Mouse (Mus musculus): Measurements from ENCODE around the gene Brd1. TPM values are rescaled to one million over a fixed set of nuclear protein-coding genes. Genes with fewer than 3 reads are reported as not detected.

Brd1 gene
- polyA plus RNA-seq, 2 experiments: 5.5 to 6.1 TPM

- no peak overlapping the region for H3K9ac ChIP-seq (replicated peaks)
- H3K4me1 ChIP-seq (replicated peaks; ENCODE audit: control insufficient read depth in 2 of 2, insufficient read depth in 2 of 2, low read length in 1 of 2): no peaks in the 10 kb centered on the region
- no peak for TF ChIP-seq CTCF (IDR thresholded peaks at IDR 0.05; ENCODE audit: low read depth)
- TF ChIP-seq EP300 (IDR thresholded peaks at IDR 0.05; ENCODE audit: low read depth): no peak
- no peak overlapping the region for H3K4me2 ChIP-seq (ENCODE audit: low read depth)
- H3K27me3 ChIP-seq (ENCODE audit: control insufficient read depth, insufficient read depth, low read length): no peaks in the 10 kb centered on the region
- DNase-seq (ENCODE audit: low read depth in 3 of 3, low spot score in 3 of 3): no peak
- H3K9me3 ChIP-seq (ENCODE audit: control insufficient read depth, low read length): no peaks in the 10 kb centered on the region
- H3K4me3 ChIP-seq (ENCODE audit: insufficient read depth in 1 of 2, low read depth in 2 of 2, low read length in 2 of 2): no peak overlapping the region
- no peak for ATAC-seq (ENCODE audit: insufficient read depth)
- WGBS (ENCODE audit: insufficient replicate concordance): 35% methylated on average over 5 of the region's 5 CpGs
- H3K36me3 ChIP-seq (replicated peaks; ENCODE audit: control insufficient read depth, insufficient read depth, low read depth): no peaks in the 10 kb centered on the region
- H3K27ac ChIP-seq: no peak overlapping the region
Measured at GRCm38 (mm10) chr15:88652006-88652405, 82.0 kb downstream of the Brd1 start.

DNA sequence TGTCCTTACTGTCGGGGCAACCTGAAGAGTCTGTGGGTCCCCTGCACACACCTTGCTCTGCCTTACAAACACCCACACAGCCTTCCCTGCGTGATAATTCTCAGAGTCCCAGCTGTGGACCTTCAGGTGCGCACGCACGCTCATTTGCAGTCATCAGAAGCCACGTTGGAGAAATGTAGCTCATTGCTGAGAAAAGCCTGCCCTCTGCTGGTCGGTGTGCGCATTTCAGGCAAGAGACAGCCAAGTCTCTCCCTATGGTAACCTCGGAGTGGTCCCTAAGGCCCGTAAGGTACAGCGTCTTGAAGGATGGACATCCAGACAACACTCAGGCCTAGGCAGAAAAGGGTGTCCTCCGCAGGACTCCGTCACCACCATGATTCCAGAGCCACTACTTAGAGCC lies 83.0 kb downstream of the Brd1 start:
- Histone ChIP-seq H3K9ac (replicated peaks) (no peak overlapping the region), H3K9me3 (ENCODE audit: control insufficient read depth, low read length) (no peaks in the 10 kb centered on the region), H3K4me3 (ENCODE audit: insufficient read depth in 1 of 2, low read depth in 2 of 2, low read length in 2 of 2) (no peak overlapping the region), H3K36me3 (replicated peaks; ENCODE audit: control insufficient read depth, insufficient read depth, low read depth) (no peaks in the 10 kb centered on the region), H3K27ac (no peak overlapping the region), H3K4me1 (replicated peaks; ENCODE audit: control insufficient read depth in 2 of 2, insufficient read depth in 2 of 2, low read length in 1 of 2) (no peaks in the 10 kb centered on the region), H3K4me2 (ENCODE audit: low read depth) (no peak overlapping the region), H3K27me3 (ENCODE audit: control insufficient read depth, insufficient read depth, low read length) (no peaks in the 10 kb centered on the region)
- 18% methylated on average over 13 of the region's 13 CpGs for WGBS (ENCODE audit: insufficient replicate concordance)
- peak; percentile 92 for TF ChIP-seq CTCF (IDR thresholded peaks at IDR 0.05; ENCODE audit: low read depth)
- TF ChIP-seq EP300 (IDR thresholded peaks at IDR 0.05; ENCODE audit: low read depth): no peak
- DNase-seq (ENCODE audit: low read depth in 3 of 3, low spot score in 3 of 3) (peak in 2 of 3 experiments; percentile 2 to 16), ATAC-seq (ENCODE audit: insufficient read depth) (no peak)

Other genes with a start within 250 kb of the Brd1 start
- gene Zdhhc25, start 133.9 kb downstream of the Brd1 start, polyA plus RNA-seq (2012; rRNA removed): not detected in 2 replicates
- not detected in 2 replicates for gene Zdhhc25, start 133.9 kb downstream of the Brd1 start, polyA plus RNA-seq (2014; fragmentation: Nextera tagmentation; extraction: Ambion mirVana)
- gene Zbed4, start 17.4 kb upstream of the Brd1 start, polyA plus RNA-seq (2012; rRNA removed): 5.9 and 8.0 TPM in 2 replicates
- 11.4 and 11.5 TPM in 2 replicates for gene Zbed4, start 17.4 kb upstream of the Brd1 start, polyA plus RNA-seq (2014; fragmentation: Nextera tagmentation; extraction: Ambion mirVana)
- 4.9 and 5.2 TPM in 2 replicates for gene Alg12, start 85.1 kb upstream of the Brd1 start, polyA plus RNA-seq (2012; rRNA removed)
- gene Alg12, start 85.1 kb upstream of the Brd1 start, polyA plus RNA-seq (2014; fragmentation: Nextera tagmentation; extraction: Ambion mirVana): 4.9 and 5.9 TPM in 2 replicates
- gene Creld2, start 85.4 kb upstream of the Brd1 start, polyA plus RNA-seq (2012; rRNA removed): 16.2 and 25.4 TPM in 2 replicates
- 34.1 and 38.6 TPM in 2 replicates for gene Creld2, start 85.4 kb upstream of the Brd1 start, polyA plus RNA-seq (2014; fragmentation: Nextera tagmentation; extraction: Ambion mirVana)
- gene Pim3, start 128.0 kb upstream of the Brd1 start, polyA plus RNA-seq (2012; rRNA removed): 3.1 and 5.0 TPM in 2 replicates
- gene Pim3, start 128.0 kb upstream of the Brd1 start, polyA plus RNA-seq (2014; fragmentation: Nextera tagmentation; extraction: Ambion mirVana): 8.1 and 8.5 TPM in 2 replicates
- not detected in 2 replicates for gene Ttll8, start 220.2 kb upstream of the Brd1 start, polyA plus RNA-seq (2012; rRNA removed)
- not detected in 2 replicates for gene Ttll8, start 220.2 kb upstream of the Brd1 start, polyA plus RNA-seq (2014; fragmentation: Nextera tagmentation; extraction: Ambion mirVana)
- 0.02 TPM in 1 of 2 replicates, not detected in the other for gene Mlc1, start 244.8 kb upstream of the Brd1 start, polyA plus RNA-seq (2012; rRNA removed)
- gene Mlc1, start 244.8 kb upstream of the Brd1 start, polyA plus RNA-seq (2014; fragmentation: Nextera tagmentation; extraction: Ambion mirVana): 0.13 TPM in 1 of 2 replicates, not detected in the other
- gene Mov10l1, start 248.7 kb upstream of the Brd1 start, polyA plus RNA-seq (2012; rRNA removed): not detected in 2 replicates
- gene Mov10l1, start 248.7 kb upstream of the Brd1 start, polyA plus RNA-seq (2014; fragmentation: Nextera tagmentation; extraction: Ambion mirVana): not detected in 2 replicates